Mouse (Mus musculus): ENCODE results near the gene Ltf.

The Ltf gene

GRCm38 (mm10) chr9:111033717-111034116 lies 14.6 kb downstream of the Ltf start:
- DNase-seq (ENCODE audit: low spot score in 2 of 2) = no peak

- DNase-seq (ENCODE audit: low spot score in 2 of 2) = no peak
These were observed 20.9 kb downstream of the Ltf start for GRCm38 (mm10) chr9:111039966-111040365.

GRCm38 (mm10) chr9:111042266-111042665 lies 23.2 kb downstream of the Ltf start:
- DNase-seq (ENCODE audit: low spot score in 2 of 2) = no peak

- DNase-seq (ENCODE audit: low spot score in 2 of 2) = no peak
These were observed 27.2 kb downstream of the Ltf start for GRCm38 (mm10) chr9:111046222-111046621.

GRCm38 (mm10) chr9:111047266-111047665 lies 28.2 kb downstream of the Ltf start:
- no peak for DNase-seq (ENCODE audit: low spot score in 2 of 2)

GRCm38 (mm10) chr9:111048452-111048851 lies 29.4 kb downstream of the Ltf start:
- DNase-seq (ENCODE audit: low spot score in 2 of 2) = no peak

- no peak for DNase-seq (ENCODE audit: low spot score in 2 of 2)
These were observed 35.9 kb downstream of the Ltf start for GRCm38 (mm10) chr9:111054923-111055322.

- no peak for DNase-seq (ENCODE audit: low spot score in 2 of 2)
These were observed 36.9 kb downstream of the Ltf start for GRCm38 (mm10) chr9:111055800-111056518.

GRCm38 (mm10) chr9:111056519-111056797 lies 37.4 kb downstream of the Ltf start:
- no peak for DNase-seq (ENCODE audit: low spot score in 2 of 2)

- no peak for DNase-seq (ENCODE audit: low spot score in 2 of 2)
These were observed 37.9 kb downstream of the Ltf start, which contains the start of gene Ccrl2 for GRCm38 (mm10) chr9:111056798-111057543. TSS of gene Ccrl2 (minus strand) at chr9:111057519.

- no peak for DNase-seq (ENCODE audit: low spot score in 2 of 2)
These were observed 38.7 kb downstream of the Ltf start for GRCm38 (mm10) chr9:111057544-111058370.

GRCm38 (mm10) chr9:111058943-111059556 lies 40.0 kb downstream of the Ltf start:
- no peak for DNase-seq (ENCODE audit: low spot score in 2 of 2)

- DNase-seq (ENCODE audit: low spot score in 2 of 2) = no peak
These were observed 43.8 kb downstream of the Ltf start for GRCm38 (mm10) chr9:111062840-111063239.

GRCm38 (mm10) chr9:111067052-111067451 lies 48.0 kb downstream of the Ltf start:
- no peak for DNase-seq (ENCODE audit: low spot score in 2 of 2)

- DNase-seq (ENCODE audit: low spot score in 2 of 2) = peak in 1 of 2 experiments; percentile 29
These were observed 51.5 kb downstream of the Ltf start for GRCm38 (mm10) chr9:111070546-111070961.

- DNase-seq (ENCODE audit: low spot score in 2 of 2) = peak in 1 of 2 experiments; percentile 25
These were observed 53.1 kb downstream of the Ltf start for GRCm38 (mm10) chr9:111072175-111072574.

GRCm38 (mm10) chr9:111072971-111073370 lies 53.9 kb downstream of the Ltf start:
- no peak for DNase-seq (ENCODE audit: low spot score in 2 of 2)

- no peak for DNase-seq (ENCODE audit: low spot score in 2 of 2)
These were observed 58.7 kb downstream of the Ltf start for GRCm38 (mm10) chr9:111077745-111078144.

- no peak for DNase-seq (ENCODE audit: low spot score in 2 of 2)
These were observed 61.7 kb downstream of the Ltf start for GRCm38 (mm10) chr9:111080801-111081200.

- DNase-seq (ENCODE audit: low spot score in 2 of 2) = no peak
These were observed 62.7 kb downstream of the Ltf start for GRCm38 (mm10) chr9:111081765-111082164.

- no peak for DNase-seq (ENCODE audit: low spot score in 2 of 2)
These were observed 66.3 kb downstream of the Ltf start for GRCm38 (mm10) chr9:111085329-111085728.

- no peak for DNase-seq (ENCODE audit: low spot score in 2 of 2)
These were observed 67.1 kb downstream of the Ltf start for GRCm38 (mm10) chr9:111086137-111086536.
